Mouse (Mus musculus): ENCODE data around the gene Golgb1. TPM values are rescaled to one million over a fixed set of nuclear protein-coding genes. Genes with fewer than 3 reads are reported as not detected.

Golgb1 gene
- polyA plus RNA-seq, 1 experiment from 2014 or later, result 73.7 TPM

DNA sequence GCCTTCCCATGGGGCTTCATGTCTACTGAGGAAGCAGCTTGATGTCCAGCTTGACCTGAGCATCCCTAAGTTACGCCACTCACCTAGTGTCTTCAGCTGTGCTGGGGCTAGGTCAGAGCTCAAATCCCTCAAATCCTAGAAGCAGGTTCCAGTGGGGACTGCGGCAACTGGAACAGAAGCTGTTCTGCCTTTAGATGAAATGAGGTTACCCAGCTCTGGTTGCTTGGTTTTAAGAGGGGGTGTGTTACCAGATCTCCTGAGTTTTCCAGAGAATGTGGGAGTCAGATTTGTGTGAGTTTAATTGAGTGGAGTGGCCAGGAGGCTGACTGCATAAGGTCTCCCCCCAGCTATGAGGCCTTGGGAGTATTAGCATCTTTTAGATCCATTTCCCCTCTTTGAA is 104.2 kb downstream of the Golgb1 start:
- Histone ChIP-seq H3K9me3 (ENCODE audit: control insufficient read depth) (no peaks in the 10 kb centered on the region), H3K4me3 (ENCODE audit: low read depth, low read length) (no peak overlapping the region), H3K27me3 (replicated peaks; ENCODE audit: control insufficient read depth, insufficient read depth, low read length) (no peaks in the 10 kb centered on the region), H3K4me2 (replicated peaks; ENCODE audit: low read depth) (no peak overlapping the region), H3K27ac (ENCODE audit: low read depth, low read length) (no peak overlapping the region), H3K9ac (ENCODE audit: low read depth, low read length) (no peak overlapping the region), H3K36me3 (ENCODE audit: control insufficient read depth, insufficient read depth) (no peaks in the 10 kb centered on the region), H3K4me1 (replicated peaks; ENCODE audit: control insufficient read depth, insufficient read depth, low read length) (no peaks in the 10 kb centered on the region)
- no peak for TF ChIP-seq CTCF (IDR thresholded peaks at IDR 0.05; ENCODE audit: low read depth)
- WGBS, result 93% methylated on average over 2 of the region's 2 CpGs
- no peak for ATAC-seq

Other genes with a start within 250 kb of the Golgb1 start
- gene Cd86, start 209.1 kb upstream of the Golgb1 start, polyA plus RNA-seq (2015; fragmentation: Nextera tagmentation; extraction: Ambion mirVana), result 1.2 and 1.6 TPM in 2 replicates
- gene Ildr1, start 181.2 kb upstream of the Golgb1 start, polyA plus RNA-seq (2015; fragmentation: Nextera tagmentation; extraction: Ambion mirVana), result 4.7 and 7.5 TPM in 2 replicates
- 7.3 and 12.9 TPM in 2 replicates for gene Slc15a2, start 90.2 kb upstream of the Golgb1 start, polyA plus RNA-seq (2015; fragmentation: Nextera tagmentation; extraction: Ambion mirVana)
- gene Iqcb1, start 46.8 kb upstream of the Golgb1 start, polyA plus RNA-seq (2015; fragmentation: Nextera tagmentation; extraction: Ambion mirVana), result 7.6 and 7.8 TPM in 2 replicates
- gene Eaf2, start 137 bp upstream of the Golgb1 start, polyA plus RNA-seq (2015; fragmentation: Nextera tagmentation; extraction: Ambion mirVana), result 1.0 and 1.1 TPM in 2 replicates
- 16.1 and 18.7 TPM in 2 replicates for gene Hcls1, start 59.8 kb downstream of the Golgb1 start, polyA plus RNA-seq (2015; fragmentation: Nextera tagmentation; extraction: Ambion mirVana)
- 0.03 TPM in 1 of 2 replicates, not detected in the other for gene Fbxo40, start 115.3 kb downstream of the Golgb1 start, polyA plus RNA-seq (2015; fragmentation: Nextera tagmentation; extraction: Ambion mirVana)
- 1.1 and 1.4 TPM in 2 replicates for gene Polq, start 136.6 kb downstream of the Golgb1 start, polyA plus RNA-seq (2015; fragmentation: Nextera tagmentation; extraction: Ambion mirVana)